Mouse (Mus musculus) MEL (cell line): ENCODE data around the gene Tfb1m. TPM values are rescaled to one million over a fixed set of nuclear protein-coding genes. Genes with fewer than 3 reads are reported as not detected.

Experiments
- DNase-seq: peaks from one replicate; pipeline ENCODE4 v3.0.0; 2011; ENCODE audit warnings: low read depth, low spot score
- H3K27ac ChIP-seq: 2 replicates; pipeline ENCODE4 v1.5.1; 2012; ENCODE audit warnings: low read depth, mild to moderate bottlenecking, control low read depth, low read length, moderate library complexity; ENCODE audit not compliant: control insufficient read depth
- H3K27me3 ChIP-seq, 2 experiments: fragments of 150-350 bp in 1 of 2; sonication (generic) in 1 of 2; 2 replicates each; pipeline ENCODE4 v1.6.1; 2012; ENCODE audit warnings: low read length in 2 of 2, mild to moderate bottlenecking in 2 of 2, improper control_type of control experiment in 1 of 2, moderate library complexity in 1 of 2; ENCODE audit not compliant: insufficient read depth in 2 of 2, control insufficient read depth in 1 of 2
- H3K36me3 ChIP-seq, 2 experiments: 2 replicates each; pipeline ENCODE4 v1.6.1; 2012 to 2014; ENCODE audit warnings: low read length in 2 of 2, improper control_type of control experiment in 1 of 2, inconsistent platforms in 1 of 2, mild to moderate bottlenecking in 1 of 2; ENCODE audit not compliant: insufficient read depth in 2 of 2, control insufficient read depth in 1 of 2
- H3K4me1 ChIP-seq, 2 experiments: fragments of 150-350 bp in 1 of 2; sonication (generic) in 1 of 2; 2 replicates each; pipeline ENCODE4 v1.6.1; 2012; ENCODE audit warnings: low read length in 2 of 2, improper control_type of control experiment in 1 of 2, mild to moderate bottlenecking in 1 of 2; ENCODE audit not compliant: insufficient read depth in 2 of 2, control insufficient read depth in 1 of 2
- H3K4me3 ChIP-seq, 2 experiments: fragments of 150-350 bp in 1 of 2; sonication (generic) in 1 of 2; 2 replicates each; pipeline ENCODE4 v1.5.1; 2012; ENCODE audit warnings: low read depth in 2 of 2, low read length in 2 of 2, mild to moderate bottlenecking in 2 of 2, moderate library complexity in 2 of 2, control low read depth in 1 of 2, improper control_type of control experiment in 1 of 2; ENCODE audit not compliant: control insufficient read depth in 1 of 2, insufficient read depth in 1 of 2
- H3K79me2 ChIP-seq: 2 replicates; pipeline ENCODE4 v1.6.1; 2012; ENCODE audit warnings: mild to moderate bottlenecking, low read length, moderate library complexity; ENCODE audit not compliant: control insufficient read depth, poor library complexity, insufficient read depth
- H3K9ac ChIP-seq: 2 replicates; pipeline ENCODE4 v1.6.1; 2012; ENCODE audit warnings: low read depth, mild to moderate bottlenecking, control low read depth, low read length, moderate library complexity; ENCODE audit not compliant: control insufficient read depth, poor library complexity, severe bottlenecking
- H3K9me3 ChIP-seq: fragments of 150-350 bp; sonication (generic); replicated peaks from 2 replicates; pipeline ENCODE4 v1.6.1; 2012; ENCODE audit warnings: mild to moderate bottlenecking, low read length, improper control_type of control experiment, moderate library complexity; ENCODE audit not compliant: insufficient read depth
- CHD1 ChIP-seq: IDR thresholded peaks from 2 replicates; pipeline ENCODE4 v1.6.1; 2012; ENCODE audit warnings: low read depth, mild to moderate bottlenecking, inconsistent platforms, low read length, improper control_type of control experiment
- CHD2 ChIP-seq: IDR thresholded peaks from 2 replicates; pipeline ENCODE4 v1.6.1; 2011; ENCODE audit warnings: low read length, improper control_type of control experiment
- ELF1 ChIP-seq: IDR thresholded peaks from 2 replicates; pipeline ENCODE4 v1.6.1; 2014; ENCODE audit warnings: low read depth, mild to moderate bottlenecking, inconsistent platforms, low read length, improper control_type of control experiment, moderate library complexity
- EP300 ChIP-seq, 2 experiments: IDR thresholded peaks; 2 replicates each; pipeline ENCODE4 v1.6.1; 2011; ENCODE audit warnings: improper control_type of control experiment in 2 of 2, low read length in 2 of 2, low read depth in 1 of 2, mild to moderate bottlenecking in 1 of 2
- ETS1 ChIP-seq: IDR thresholded peaks from 2 replicates; pipeline ENCODE4 v1.6.1; 2012; ENCODE audit warnings: low read depth, mild to moderate bottlenecking, inconsistent platforms, low read length, improper control_type of control experiment, moderate library complexity
- KAT2A ChIP-seq: conservative IDR thresholded peaks from 2 replicates; pipeline ENCODE4 v1.6.1; 2012; ENCODE audit warnings: low read depth, low read length, improper control_type of control experiment, inconsistent platforms
- MAFK ChIP-seq: IDR thresholded peaks from 2 replicates; pipeline ENCODE4 v1.6.1; 2011; ENCODE audit warnings: low read depth, mild to moderate bottlenecking, low read length, improper control_type of control experiment, borderline replicate concordance
- MAX ChIP-seq: IDR thresholded peaks from 2 replicates; pipeline ENCODE4 v1.6.1; 2011; ENCODE audit warnings: low read length, improper control_type of control experiment
- MAZ ChIP-seq: IDR thresholded peaks from 2 replicates; pipeline ENCODE4 v1.6.1; 2012; ENCODE audit warnings: low read depth, mild to moderate bottlenecking, inconsistent platforms, low read length, improper control_type of control experiment
- MEF2A ChIP-seq: IDR thresholded peaks from 2 replicates; pipeline ENCODE4 v1.6.1; 2014; ENCODE audit warnings: low read depth, mild to moderate bottlenecking, inconsistent platforms, low read length, improper control_type of control experiment; ENCODE audit not compliant: poor library complexity, insufficient replicate concordance, severe bottlenecking; ENCODE audit errors: extremely low read depth
- MXI1 ChIP-seq: IDR thresholded peaks from 2 replicates; pipeline ENCODE4 v1.6.1; 2011; ENCODE audit warnings: mild to moderate bottlenecking, low read depth, low read length, improper control_type of control experiment
- NRF1 ChIP-seq: IDR thresholded peaks from 2 replicates; pipeline ENCODE4 v1.6.1; 2014; ENCODE audit warnings: low read depth, mild to moderate bottlenecking, inconsistent platforms, low read length, improper control_type of control experiment, moderate library complexity; ENCODE audit not compliant: poor library complexity, insufficient read depth, severe bottlenecking
- RAD21 ChIP-seq: IDR thresholded peaks from 2 replicates; pipeline ENCODE4 v1.6.1; 2011; ENCODE audit warnings: mild to moderate bottlenecking, low read depth, low read length, improper control_type of control experiment
- TAL1 ChIP-seq: IDR thresholded peaks from 2 replicates; pipeline ENCODE4 v1.6.1; 2012; ENCODE audit warnings: mild to moderate bottlenecking, inconsistent platforms, low read length, moderate library complexity, mixed read lengths
- TBP ChIP-seq: IDR thresholded peaks from 2 replicates; pipeline ENCODE4 v1.8.0; 2011; ENCODE audit warnings: low read depth, low read length, improper control_type of control experiment
- UBTF ChIP-seq: IDR thresholded peaks from 2 replicates; pipeline ENCODE4 v1.6.1; 2012; ENCODE audit warnings: low read depth, mild to moderate bottlenecking, inconsistent platforms, low read length, improper control_type of control experiment, moderate library complexity, borderline replicate concordance; ENCODE audit not compliant: insufficient read depth
- USF1 ChIP-seq: IDR thresholded peaks from 2 replicates; pipeline ENCODE4 v1.6.1; 2014; ENCODE audit warnings: low read depth, mild to moderate bottlenecking, inconsistent platforms, low read length, improper control_type of control experiment, moderate library complexity
- ZKSCAN1 ChIP-seq: IDR thresholded peaks from 2 replicates; pipeline ENCODE4 v1.6.1; 2012; ENCODE audit warnings: low read depth, mild to moderate bottlenecking, inconsistent platforms, low read length, improper control_type of control experiment, moderate library complexity
- polyA plus RNA-seq, 2 experiments: library from polyadenylated mRNA; stranded (reverse) in 1 of 2; unstranded in 1 of 2; fragments of >175 nt in 1 of 2; fragments of >200 nt in 1 of 2; gene quantifications; 2 replicates each; pipeline versions ENCODE4 v1.2.1 to v1.2.4; 2012; ENCODE audit warnings: low replicate concordance in 2 of 2, low read depth in 1 of 2; ENCODE audit not compliant: insufficient read length in 2 of 2, insufficient read depth in 1 of 2, missing spikeins in 1 of 2
- total RNA-seq: library from RNA; depleted of rRNA; stranded (reverse); fragments of 300-350 nt; gene quantifications from 2 replicates; pipeline ENCODE4 v1.2.3, GENCODE M21; 2012

The Tfb1m gene
- total and polyA plus RNA-seq, 3 experiments: 9.2 to 13.6 TPM; not detected in 1

DNA sequence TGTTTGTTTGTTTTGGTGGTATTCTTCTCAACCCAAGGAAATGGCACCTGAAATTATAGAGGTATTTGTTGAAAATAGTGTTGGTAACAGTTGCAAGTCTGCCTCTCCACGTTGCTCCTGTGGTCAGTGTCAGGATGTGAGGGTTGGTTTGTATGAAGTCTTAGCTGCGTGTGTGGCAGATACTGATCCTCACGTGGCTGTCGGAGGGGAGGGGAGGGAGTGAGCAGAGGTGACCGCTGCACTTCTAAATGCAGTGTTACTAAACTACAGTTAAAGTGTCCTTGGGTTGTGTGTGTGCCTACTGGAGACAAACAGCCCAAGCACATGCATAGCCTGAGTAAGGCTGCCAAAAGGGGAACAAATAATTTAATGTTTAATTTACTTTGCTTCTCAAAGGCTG, 66.5 kb downstream of the Tfb1m start:
- no peak for TF ChIP-seq MAFK
- TF ChIP-seq USF1: no peak
- TF ChIP-seq NRF1: no peak
- no peak for TF ChIP-seq MAZ
- TF ChIP-seq ELF1: no peak
- no peak for TF ChIP-seq UBTF
- TF ChIP-seq TAL1: no peak
- TF ChIP-seq MEF2A: no peak
- no peak for TF ChIP-seq CHD2
- H3K27ac ChIP-seq: no peak overlapping the region
- no peak for DNase-seq
- H3K27me3 ChIP-seq: no peaks in the 10 kb centered on the region
- H3K79me2 ChIP-seq: no peaks in the 10 kb centered on the region
- peaks cover 7 to 25% of the 10 kb centered on the region in 2 experiments for H3K4me1 ChIP-seq
- peaks cover 0 to 18% of the 10 kb centered on the region in 2 experiments; a peak in 2 of 4 replicates for H3K36me3 ChIP-seq
- H3K4me3 ChIP-seq: no peak overlapping the region
- no peak overlapping the region for H3K9ac ChIP-seq
- no peaks in the 10 kb centered on the region for H3K9me3 ChIP-seq

DNA sequence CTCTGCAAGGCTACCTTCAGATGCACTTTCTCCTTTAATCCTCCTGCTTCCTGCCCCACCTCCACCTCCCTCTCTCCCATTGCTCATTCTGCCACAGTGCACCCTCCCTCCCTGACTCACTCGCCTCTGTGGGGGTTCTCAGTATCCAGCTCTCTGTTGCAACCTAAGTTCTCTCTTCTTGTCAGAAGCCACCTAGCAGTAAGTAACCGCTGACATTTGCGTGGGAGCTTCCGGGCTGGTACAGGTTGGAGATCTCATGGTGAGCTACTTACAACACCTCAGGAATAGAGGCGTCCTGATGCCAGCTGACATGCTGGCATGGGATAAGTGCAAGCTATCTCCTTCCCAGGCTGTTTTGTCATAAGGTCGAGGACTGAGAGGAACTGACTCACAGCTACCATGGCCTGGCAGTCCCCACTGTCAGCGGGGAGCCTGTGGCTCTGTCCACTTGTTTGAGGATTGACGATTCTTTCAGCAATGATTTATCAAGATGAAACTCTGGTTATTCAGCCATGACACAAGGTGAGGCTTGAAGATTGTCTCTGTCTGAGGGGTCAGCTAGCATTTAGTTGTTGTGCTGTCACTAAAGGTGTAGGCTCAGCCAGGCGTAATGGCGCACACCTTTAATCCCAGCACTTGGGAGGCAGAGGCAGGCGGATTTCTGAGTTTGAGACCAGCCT, 67.2 kb downstream of the Tfb1m start:
- no peak overlapping the region for H3K4me3 ChIP-seq

More for the DNA sequence above, 67.2 kb downstream of the Tfb1m start:
- TF ChIP-seq KAT2A (no peak), MAZ (no peak), TBP (no peak), ZKSCAN1 (no peak), MAX (no peak), MXI1 (no peak), NRF1 (no peak), RAD21 (no peak), CHD1 (no peak), CHD2 (no peak), EP300 (IDR thresholded peaks at IDR 0.05; ENCODE audit: low read depth in 1 of 2, low read length in 2 of 2) (no peak), ETS1 (no peak), MAFK (no peak)
- Histone ChIP-seq H3K9me3 (no peaks in the 10 kb centered on the region), H3K4me1 (peaks cover 7 to 26% of the 10 kb centered on the region in 2 experiments), H3K79me2 (no peaks in the 10 kb centered on the region), H3K9ac (no peak overlapping the region), H3K27ac (no peak overlapping the region), H3K36me3 (peaks cover 0 to 18% of the 10 kb centered on the region in 2 experiments; a peak in 2 of 4 replicates), H3K27me3 (no peaks in the 10 kb centered on the region)
- peak; percentile 23 for DNase-seq
